Mouse (Mus musculus) cerebellum, adult 11-12 months (tissue): ENCODE results near the gene Celf1.

Source experiments
- DNase-seq: peaks from one replicate; pipeline ENCODE4 v3.0.0; 2022

The Celf1 gene

GRCm38 (mm10) chr2:91065544-91065943 is 125.4 kb downstream of the Celf1 start:
- DNase-seq: no peak

- no peak for DNase-seq
Measured at GRCm38 (mm10) chr2:91066455-91066854, 126.3 kb downstream of the Celf1 start.

DNA sequence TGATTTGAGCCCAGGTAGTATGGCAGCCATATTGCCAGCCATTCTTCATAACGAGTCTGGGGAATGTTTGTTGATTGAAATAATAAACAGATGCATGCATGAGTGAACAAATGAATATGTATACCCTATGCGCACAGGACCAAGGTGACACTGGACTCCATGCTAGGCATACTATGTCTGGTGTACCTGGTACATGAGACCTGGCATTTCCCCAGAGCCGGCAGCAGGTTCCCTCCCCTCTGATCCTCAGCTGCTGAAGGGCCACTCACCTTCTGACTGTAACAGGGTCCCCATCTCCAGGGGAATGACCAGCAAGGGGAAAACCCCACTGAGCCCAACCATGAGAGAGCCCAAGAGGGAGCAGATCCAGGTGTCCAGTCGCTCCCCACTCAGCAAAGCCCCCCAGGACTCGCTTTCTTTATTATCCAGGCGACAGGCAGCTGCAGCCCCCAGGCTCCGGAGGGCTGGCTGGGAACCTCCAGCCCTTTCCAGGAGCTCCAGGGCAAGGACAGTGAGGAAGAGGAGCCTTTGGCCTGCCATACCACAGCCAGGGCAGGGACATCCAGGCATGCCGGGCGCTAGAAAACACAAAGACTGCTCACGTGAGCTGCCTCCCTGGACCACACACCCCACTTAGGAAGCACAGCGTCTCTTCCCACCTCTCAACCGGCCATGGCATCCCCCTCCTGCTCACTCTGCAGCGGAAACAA is 128.1 kb downstream of the Celf1 start:
- no peak for DNase-seq

DNA sequence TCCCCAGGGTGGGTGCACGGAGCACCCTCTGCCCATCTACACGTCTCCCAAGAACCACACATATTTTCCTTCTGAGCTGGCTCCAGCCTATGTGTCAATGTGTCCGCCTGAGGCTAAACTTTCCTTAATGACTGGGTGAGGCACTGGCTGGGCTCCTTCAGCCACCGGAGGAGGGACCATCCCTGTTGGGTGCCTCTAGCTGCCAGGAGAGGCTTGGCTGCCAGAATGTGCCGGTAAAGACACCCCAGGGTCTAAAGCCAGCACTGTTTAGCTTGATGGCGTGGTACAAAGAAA is 128.6 kb downstream of the Celf1 start:
- no peak for DNase-seq
